Mouse (Mus musculus) fat pad, adult 2 months (tissue): ENCODE data around the gene Cyp2c55.

Experiments used
- DNase-seq: peaks from one replicate; pipeline ENCODE4 v3.0.0-alpha.2; 2011; ENCODE audit warnings: low read depth, low spot score; ENCODE audit errors: extremely low read depth

The Cyp2c55 gene

DNA sequence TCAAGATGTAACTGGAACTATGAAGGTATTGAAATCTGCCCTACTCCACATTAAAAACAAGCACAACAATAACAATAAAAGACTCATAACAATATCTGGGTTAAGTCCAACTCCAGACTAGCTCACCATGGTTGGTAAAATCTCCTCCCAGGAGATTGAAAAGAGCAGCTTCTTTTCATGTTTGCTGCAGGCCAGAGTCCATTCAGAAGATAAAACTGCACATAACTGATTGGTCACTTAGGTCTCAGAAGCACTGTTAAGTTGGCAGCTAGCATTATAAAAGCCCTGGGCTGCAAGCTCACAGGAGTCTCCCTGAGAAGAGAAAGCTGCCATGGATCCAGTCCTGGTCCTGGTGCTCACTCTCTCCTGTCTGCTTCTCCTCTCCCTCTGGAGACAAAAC is at the start of gene Cyp2c55:
Gene Cyp2c55, plus strand, starts transcription at position 305 of the 400 bp plus-strand sequence.
- DNase-seq: no peak

DNA sequence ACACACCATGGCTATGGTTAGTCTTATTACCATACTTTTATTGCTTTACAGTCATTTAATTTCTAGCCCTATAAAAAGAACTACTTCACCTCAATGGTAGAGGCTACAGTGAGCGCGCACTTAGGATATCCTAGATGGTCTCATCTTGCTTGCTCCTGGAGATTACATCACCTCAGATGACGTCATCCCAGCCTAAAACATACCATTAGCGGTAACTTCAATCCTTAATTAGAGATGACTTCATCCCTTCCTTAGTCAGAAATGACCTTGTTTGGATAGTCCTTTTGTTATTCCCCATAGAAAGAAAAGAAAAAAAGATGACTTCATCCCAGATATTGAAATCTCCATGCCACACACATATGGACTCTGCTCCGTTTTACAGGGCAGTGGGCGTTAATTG is 36.1 kb upstream of the Cyp2c55 start:
- no peak for DNase-seq

DNA sequence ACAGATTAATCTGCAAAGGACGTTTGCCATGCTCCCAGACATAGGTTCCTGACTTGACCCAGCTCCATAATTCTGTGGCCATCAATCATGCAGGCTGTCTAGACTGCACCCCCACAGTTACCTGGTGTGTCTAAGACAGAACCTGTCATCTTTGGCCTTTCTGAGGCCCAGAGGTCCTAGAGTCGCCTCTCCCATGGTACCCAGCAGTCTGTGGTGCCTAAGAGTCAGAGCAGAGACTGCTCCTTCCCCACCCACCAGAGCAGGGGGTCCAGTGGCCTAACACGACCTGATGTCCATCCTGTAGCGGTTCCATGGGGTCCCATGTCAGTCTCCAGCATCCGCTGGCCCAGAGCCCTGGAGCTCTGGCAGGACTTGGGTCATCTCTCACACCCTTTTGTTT is 34.2 kb upstream of the Cyp2c55 start:
- no peak for DNase-seq

DNA sequence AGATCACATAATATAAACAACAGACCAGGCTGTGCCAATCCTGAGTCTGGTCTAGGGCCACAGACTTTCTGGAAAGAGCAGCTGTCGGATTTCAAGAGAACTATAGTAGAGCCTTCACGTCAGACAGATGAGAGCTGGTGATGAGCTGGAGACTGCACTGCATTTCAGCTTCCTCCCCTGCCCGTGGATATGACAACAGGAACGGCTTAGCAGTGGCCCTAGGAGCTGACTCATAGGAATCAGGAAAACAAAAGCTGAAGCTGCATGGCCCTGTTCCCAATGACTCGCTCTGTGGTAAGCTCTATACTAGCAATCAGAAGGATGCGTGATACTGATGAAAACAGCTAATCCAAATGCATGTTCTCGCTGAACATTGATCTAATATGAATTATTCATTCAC is 33.2 kb upstream of the Cyp2c55 start:
- no peak for DNase-seq

DNA sequence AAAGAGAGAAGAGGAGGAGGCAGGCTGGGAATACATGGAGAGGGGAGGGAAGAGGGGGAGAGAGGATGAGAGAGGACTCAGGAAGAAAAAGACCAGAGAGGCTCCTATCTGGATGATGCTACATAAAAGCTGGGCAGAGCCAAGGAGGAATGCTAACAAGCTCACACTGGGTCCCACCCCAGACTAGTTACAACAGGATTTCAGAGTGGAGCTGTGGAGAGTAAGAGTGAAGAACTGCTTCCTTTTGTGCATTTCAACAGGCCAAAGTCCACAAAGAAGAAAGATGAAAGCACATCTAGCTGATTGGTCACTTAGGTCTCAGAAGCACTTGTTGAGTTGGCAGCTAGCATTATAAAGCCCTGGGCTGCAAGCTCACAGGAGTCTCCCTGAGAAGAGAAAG is 30.6 kb upstream of the Cyp2c55 start:
- DNase-seq: no peak

DNA sequence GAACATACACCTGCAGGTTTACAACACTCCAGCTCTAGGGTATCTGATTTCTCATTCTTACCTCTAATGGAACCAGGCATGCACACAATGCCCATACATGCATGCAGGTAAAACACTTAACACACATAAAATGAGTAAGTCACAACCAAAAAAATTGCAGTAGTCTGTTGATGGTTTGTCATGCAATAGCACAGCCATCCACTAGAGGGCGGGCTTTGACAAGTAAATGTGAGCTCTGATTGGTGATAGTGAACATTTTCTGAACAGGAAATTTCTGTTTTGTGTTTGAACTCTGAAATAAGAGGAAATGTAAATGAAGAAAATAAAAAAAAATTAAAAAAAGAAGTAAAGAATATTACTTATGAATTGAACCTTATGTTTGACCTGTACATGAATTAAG is 24.9 kb upstream of the Cyp2c55 start:
- DNase-seq: no peak

DNA sequence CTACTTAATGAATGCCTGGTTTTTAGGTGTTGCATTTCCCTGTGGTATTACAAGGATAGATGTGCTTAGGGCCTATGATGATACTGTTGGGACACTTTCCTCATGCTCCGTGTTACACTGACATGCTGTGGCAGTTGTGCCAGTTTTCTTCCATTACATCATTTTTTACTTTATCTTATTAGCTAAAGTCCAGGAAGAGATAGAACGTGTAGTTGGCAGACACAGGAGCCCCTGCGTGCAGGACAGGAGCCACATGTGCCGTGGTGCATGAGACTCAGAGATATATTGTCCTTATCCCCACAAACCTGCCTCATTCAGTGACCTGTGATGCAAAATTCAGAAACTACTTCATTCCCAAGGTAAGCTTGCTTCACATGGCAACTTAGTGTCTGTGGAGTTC is 8.6 kb upstream of the Cyp2c55 start:
- no peak for DNase-seq

DNA sequence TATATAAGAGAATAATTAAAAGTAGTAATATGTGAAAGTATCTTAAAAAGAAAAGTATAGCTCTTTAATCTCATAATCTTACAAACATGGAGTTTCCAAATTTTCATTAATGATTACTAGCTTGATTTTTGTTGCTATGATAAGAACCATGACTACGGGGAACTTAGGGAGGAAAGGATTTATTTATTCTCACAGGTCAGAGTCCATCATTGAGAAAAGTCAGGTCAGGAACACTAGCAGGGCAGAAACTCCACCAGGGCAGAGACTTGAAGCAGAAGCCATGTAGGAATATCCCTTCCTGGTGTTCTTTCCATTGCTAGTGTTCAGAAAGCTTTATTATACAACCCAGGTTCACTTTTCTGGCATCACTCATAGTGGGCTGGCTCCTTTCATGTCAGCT is 8.1 kb upstream of the Cyp2c55 start:
- no peak for DNase-seq

DNA sequence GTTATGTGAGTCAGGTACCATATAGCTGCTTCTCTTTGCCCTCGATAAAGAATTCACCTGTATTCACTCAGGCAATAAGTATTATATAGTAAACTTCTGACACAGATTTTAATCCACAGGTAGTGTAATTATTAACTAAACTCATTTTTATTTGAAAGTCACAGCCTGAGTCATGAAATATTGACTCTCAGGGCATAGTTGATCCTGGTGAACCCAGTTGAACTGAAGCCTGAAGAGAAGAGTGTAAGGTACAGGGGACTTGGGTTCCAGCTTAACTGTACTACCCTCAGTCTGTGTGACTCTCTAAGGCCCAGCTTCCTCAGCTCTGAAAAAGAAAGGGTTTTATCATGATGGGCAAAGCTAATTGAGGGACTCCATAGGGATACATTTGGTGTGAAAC is 1.7 kb upstream of the Cyp2c55 start:
- no peak for DNase-seq

DNA sequence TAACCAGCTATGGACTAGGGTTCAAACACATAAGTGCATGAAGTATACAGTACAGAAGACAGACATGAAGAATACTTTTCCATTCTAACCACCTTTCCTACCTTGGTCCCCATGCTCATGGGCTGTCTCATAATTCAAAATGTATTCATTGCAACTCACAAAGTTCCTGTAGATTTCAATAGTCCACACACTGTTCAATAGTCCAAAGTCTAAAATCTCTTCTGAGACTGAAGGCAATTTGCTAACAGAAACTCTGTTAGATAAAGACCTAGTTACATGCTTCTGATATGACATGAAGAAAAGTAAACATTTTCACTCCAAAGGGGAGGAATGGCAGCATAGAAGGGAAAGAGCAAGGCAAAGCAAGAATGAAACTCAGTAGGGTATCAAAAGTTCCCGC is 51.1 kb downstream of the Cyp2c55 start:
- DNase-seq: no peak

DNA sequence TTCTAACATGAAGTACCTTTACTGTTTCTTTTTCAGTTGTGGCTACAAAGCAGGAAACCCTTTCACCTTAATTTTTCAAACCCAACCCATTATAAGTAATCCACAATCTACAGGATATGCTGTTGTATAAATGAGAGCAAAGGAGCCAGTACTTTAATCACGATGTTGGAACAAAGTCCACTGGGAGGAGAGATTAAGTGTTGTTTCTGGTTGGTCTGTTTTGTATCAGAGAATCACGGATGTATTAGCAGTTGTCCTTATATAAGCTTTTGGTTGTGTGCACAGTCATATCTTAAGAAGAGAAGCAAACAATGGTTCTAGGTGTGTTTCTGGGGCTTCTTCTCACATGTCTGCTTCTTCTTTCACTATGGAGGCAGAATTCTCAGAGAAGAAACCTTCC is 53.9 kb downstream of the Cyp2c55 start, which contains the start of gene Cyp2c65:
Gene Cyp2c65, plus strand, starts transcription at position 297 of the 400 bp plus-strand sequence.
- DNase-seq: no peak
